Mouse (Mus musculus): ENCODE results near the gene Gm10720.
"Not testable (repeated sequence)": the region's sequence is repeated elsewhere in the genome, so short reads cannot be mapped to it uniquely, and the experiment has no call there.

Gm10720 gene
- long read RNA-seq, experiment 1, result 0 reads
- long read RNA-seq, experiment 2, result 0 reads

DNA sequence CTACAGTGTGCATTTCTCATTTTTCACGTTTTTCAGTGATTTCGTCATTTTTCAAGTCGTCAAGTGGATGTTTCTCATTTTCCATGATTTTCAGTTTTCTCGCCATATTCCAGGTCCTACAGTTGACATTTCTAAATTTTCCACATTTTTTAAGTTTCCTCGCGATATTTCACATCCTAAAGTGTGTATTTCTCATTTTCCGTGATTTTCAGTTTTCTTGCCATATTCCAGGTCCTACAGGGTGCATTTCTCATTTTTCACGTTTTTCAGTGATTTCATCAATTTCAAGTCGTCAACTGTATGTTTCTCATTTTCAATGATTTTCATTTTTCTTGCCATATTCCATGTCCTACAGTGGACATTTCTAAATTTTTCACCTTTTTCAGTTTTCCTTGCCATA is at the start of gene Gm10720:
Gm10720 (plus strand) TSS at position 301 of the 400 bp plus-strand sequence.
- intact Hi-C loops (cut with DNase I), result not testable (repeated sequence)

DNA sequence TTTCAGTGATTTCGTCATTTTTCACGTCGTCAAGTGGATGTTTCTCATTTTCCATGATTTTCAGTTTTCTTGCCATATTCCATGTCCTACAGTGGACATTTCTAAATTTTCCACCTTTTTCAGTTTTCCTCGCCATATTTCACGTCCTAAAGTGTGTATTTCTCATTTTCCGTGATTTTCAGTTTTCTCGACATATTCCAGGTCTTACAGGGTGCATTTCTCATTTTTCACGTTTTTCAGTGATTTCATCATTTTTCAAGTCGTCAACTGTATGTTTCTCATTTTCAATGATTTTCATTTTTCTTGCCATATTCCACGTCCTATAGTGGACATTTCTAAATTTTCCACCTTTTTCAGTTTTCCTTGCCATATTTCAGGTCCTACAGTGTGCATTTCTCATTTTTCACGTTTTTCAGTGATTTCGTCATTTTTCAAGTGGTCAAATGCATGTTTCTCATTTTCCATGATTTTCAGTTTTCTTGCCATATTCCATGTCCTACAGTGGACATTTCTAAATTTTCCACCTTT is 14.9 kb upstream of the Gm10720 start, which contains the start of gene Gm10722:
Gm10722 (plus strand) TSS at position 478 of the 528 bp plus-strand sequence.
- intact Hi-C loops (cut with DNase I), result not testable (repeated sequence)

DNA sequence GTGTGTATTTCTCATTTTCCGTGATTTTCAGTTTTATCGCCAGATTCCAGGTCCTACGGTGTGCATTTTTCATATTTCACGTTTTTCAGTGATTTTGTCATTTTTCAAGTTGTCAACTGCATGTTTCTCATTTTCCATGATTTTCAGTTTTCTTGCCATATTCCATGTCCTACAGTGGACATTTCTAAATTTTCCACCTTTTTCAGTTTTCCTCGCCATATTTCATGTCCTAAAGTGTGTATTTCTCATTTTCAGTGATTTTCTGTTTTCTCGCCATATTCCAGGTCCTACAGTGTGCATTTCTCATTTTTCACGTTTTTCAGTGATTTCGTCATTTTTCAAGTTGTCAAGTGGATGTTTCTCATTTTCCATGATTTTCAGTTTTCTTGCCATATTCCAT is 14.4 kb upstream of the Gm10720 start:
- intact Hi-C loops (cut with DNase I), result not testable (repeated sequence)

DNA sequence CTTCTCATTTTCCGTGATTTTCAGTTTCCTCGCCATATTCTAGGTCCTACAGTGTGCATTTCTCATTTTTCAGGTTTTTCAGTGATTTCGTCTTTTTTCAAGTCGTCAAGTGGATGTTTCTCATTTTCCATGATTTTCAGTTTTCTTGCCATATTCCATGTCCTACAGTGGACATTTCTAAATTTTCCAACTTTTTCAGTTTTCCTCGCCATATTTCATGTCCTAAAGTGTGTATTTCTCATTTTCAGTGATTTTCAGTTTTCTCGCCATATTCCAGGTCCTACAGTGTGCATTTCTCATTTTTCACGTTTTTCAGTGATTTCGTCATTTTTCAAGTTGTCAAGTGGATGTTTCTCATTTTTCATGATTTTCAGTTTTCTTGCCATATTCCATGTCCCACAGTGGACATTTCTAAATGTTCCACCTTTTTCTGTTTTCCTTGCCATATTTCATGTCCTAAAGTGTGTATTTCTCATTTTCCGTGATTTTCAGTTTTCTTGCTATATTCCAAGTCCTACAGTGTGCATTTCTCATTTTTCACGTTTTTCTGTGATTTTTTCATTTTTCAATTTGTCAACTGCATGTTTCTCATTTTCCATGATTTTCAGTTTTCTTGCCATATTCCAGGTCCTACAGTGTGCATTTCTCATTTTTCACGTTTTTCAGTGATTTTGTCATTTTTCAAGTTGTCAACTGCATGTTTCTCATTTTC is 13.3 kb upstream of the Gm10720 start:
- intact Hi-C loops (cut with DNase I), result not testable (repeated sequence)

DNA sequence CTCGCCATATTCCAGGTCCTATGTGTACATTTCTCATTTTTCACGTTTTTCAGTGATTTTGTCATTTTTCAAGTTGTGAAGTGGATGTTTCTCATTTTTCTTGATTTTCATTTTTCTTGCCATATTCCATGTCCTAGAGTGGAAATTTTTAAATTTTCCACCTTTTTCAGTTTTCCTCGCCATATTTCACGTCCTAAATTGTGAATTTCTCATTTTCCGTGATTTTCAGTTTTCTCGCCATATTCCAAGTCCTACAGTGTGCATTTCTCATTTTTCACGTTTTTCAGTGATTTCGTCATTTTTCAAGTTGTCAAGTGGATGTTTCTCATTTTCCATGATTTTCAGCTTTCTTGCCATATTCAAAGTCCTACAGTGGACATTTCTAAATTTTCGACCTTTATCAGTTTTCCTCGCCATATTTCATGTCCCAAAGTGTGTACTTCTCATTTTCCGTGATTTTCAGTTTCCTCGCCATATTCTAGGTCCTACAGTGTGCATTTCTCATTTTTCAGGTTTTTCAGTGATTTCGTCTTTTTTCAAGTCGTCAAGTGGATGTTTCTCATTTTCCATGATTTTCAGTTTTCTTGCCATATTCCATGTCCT is 12.6 kb upstream of the Gm10720 start, which contains the start of gene Gm11168:
Gm11168 (plus strand) TSS at position 553 of the 603 bp plus-strand sequence.
- intact Hi-C loops (cut with DNase I), result not testable (repeated sequence)

DNA sequence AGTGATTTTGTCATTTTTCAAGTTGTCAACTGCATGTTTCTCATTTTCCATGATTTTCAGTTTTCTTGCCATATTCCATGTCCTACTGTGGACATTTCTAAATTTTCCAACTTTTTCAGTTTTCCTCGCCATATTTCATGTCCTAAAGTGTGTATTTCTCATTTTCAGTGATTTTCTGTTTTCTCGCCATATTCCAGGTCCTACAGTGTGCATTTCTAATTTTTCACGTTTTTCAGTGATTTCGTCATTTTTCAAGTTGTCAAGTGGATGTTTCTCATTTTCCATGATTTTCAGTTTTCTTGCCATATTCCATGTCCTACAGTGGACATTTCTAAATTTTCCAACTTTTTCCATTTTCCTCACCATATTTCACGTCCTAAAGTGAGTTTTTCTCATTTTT is 9.3 kb upstream of the Gm10720 start:
- intact Hi-C loops (cut with DNase I), result not testable (repeated sequence)

DNA sequence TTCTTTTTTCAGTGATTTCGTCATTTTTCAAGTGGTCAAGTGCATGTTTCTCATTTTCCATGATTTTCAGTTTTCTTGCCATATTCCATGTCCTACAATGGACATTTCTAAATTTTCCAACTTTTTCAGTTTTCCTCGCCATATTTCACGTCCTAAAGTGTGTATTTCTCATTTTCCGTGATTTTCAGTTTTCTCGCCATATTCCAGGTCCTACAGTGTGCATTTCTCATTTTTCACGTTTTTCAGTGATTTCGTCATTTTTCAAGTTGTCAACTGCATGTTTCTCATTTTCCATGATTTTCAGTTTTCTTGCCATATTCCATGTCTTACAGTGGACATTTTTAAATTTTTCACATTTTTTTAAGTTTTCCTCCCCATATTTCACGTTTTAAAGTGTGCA is 8.8 kb upstream of the Gm10720 start:
- intact Hi-C loops (cut with DNase I), result not testable (repeated sequence)

DNA sequence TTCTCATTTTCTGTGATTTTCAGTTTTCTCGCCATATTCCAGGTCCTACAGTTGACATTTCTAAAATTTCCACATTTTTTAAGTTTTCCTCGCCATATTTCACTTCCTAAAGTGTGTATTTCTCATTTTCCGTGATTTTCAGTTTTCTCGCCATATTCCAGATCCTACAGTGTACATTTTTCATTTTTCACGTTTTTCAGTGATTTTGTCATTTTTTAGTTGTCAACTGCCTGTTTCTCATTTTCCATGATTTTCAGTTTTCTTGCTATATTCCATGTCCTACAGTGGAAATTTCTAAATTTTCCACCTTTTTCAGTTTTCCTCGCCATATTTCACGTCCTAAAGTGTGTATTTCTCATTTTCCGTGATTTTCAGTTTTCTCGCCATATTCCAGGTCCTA is 8.2 kb upstream of the Gm10720 start:
- intact Hi-C loops (cut with DNase I), result not testable (repeated sequence)

DNA sequence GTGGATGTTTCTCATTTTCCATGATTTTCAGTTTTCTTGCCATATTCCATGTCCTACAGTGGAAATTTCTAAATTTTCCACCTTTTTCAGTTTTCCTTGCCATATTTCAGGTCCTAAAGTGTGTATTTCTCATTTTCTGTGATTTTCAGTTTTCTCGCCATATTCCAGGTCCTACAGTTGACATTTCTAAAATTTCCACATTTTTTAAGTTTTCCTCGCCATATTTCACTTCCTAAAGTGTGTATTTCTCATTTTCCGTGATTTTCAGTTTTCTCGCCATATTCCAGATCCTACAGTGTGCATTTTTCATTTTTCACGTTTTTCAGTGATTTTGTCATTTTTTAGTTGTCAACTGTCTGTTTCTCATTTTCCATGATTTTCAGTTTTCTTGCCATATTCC is 6.1 kb upstream of the Gm10720 start:
- intact Hi-C loops (cut with DNase I), result not testable (repeated sequence)

DNA sequence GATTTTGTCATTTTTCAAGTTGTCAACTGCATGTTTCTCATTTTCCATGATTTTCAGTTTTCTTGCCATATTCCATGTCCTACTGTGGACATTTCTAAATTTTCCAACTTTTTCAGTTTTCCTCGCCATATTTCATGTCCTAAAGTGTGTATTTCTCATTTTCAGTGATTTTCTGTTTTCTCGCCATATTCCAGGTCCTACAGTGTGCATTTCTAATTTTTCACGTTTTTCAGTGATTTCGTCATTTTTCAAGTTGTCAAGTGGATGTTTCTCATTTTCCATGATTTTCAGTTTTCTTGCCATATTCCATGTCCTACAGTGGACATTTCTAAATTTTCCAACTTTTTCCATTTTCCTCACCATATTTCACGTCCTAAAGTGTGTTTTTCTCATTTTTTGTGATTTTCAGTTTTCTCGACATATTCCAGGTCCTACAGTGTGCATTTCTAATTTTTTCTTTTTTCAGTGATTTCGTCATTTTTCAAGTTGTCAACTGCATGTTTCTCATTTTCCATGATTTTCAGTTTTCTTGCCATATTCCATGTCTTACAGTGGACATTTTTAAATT is 3.3 kb upstream of the Gm10720 start:
- intact Hi-C loops (cut with DNase I), result not testable (repeated sequence)

DNA sequence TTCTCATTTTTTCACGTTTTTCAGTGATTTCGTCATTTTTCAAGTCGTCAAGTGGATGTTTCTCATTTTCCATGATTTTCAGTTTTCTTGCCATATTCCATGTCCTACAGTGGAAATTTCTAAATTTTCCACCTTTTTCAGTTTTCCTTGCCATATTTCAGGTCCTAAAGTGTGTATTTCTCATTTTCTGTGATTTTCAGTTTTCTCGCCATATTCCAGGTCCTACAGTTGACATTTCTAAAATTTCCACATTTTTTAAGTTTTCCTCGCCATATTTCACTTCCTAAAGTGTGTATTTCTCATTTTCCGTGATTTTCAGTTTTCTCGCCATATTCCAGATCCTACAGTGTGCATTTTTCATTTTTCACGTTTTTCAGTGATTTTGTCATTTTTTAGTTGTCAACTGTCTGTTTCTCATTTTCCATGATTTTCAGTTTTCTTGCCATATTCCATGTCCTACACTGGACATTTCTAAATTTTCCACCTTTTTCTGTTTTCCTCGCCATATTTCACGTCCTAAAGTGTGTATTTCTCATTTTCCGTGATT is 2.6 kb upstream of the Gm10720 start, which contains the start of gene Gm10721:
Gm10721 (plus strand) TSS at position 408 of the 547 bp plus-strand sequence.
- intact Hi-C loops (cut with DNase I), result not testable (repeated sequence)

DNA sequence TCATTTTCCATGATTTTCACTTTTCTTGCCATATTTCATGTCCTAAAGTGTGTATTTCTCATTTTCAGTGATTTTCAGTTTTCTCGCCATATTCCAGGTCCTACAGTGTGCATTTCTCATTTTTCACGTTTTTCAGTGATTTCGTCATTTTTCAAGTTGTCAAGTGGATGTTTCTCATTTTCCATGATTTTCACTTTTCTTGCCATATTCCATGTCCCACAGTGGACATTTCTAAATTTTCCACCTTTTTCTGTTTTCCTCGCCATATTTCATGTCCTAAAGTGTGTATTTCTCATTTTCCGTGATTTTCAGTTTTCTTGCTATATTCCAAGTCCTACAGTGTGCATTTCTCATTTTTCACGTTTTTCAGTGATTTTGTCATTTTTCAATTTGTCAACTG is 442 bp downstream of the Gm10720 start:
- intact Hi-C loops (cut with DNase I), result not testable (repeated sequence)

DNA sequence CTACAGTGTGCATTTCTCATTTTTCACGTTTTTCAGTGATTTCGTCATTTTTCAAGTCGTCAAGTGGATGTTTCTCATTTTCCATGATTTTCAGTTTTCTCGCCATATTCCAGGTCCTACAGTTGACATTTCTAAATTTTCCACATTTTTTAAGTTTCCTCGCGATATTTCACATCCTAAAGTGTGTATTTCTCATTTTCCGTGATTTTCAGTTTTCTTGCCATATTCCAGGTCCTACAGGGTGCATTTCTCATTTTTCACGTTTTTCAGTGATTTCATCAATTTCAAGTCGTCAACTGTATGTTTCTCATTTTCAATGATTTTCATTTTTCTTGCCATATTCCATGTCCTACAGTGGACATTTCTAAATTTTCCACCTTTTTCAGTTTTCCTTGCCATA is 1.7 kb downstream of the Gm10720 start, which contains the start of gene Gm10719:
Gm10719 (plus strand) TSS at position 301 of the 400 bp plus-strand sequence.
- intact Hi-C loops (cut with DNase I), result not testable (repeated sequence)

DNA sequence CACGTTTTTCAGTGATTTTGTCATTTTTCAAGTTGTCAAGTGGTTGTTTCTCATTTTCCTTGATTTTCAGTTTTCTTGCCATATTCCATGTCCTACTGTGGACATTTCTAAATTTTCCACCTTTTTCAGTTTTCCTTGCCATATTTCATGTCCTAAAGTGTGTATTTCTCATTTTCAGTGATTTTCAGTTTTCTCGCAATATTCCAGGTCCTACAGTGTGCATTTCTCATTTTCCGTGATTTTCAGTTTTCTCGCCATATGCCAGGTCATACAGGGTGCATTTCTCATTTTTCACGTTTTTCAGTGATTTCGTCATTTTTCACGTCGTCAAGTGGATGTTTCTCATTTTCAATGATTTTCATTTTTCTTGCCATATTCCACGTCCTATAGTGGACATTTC is 3.5 kb downstream of the Gm10720 start:
- intact Hi-C loops (cut with DNase I), result not testable (repeated sequence)

DNA sequence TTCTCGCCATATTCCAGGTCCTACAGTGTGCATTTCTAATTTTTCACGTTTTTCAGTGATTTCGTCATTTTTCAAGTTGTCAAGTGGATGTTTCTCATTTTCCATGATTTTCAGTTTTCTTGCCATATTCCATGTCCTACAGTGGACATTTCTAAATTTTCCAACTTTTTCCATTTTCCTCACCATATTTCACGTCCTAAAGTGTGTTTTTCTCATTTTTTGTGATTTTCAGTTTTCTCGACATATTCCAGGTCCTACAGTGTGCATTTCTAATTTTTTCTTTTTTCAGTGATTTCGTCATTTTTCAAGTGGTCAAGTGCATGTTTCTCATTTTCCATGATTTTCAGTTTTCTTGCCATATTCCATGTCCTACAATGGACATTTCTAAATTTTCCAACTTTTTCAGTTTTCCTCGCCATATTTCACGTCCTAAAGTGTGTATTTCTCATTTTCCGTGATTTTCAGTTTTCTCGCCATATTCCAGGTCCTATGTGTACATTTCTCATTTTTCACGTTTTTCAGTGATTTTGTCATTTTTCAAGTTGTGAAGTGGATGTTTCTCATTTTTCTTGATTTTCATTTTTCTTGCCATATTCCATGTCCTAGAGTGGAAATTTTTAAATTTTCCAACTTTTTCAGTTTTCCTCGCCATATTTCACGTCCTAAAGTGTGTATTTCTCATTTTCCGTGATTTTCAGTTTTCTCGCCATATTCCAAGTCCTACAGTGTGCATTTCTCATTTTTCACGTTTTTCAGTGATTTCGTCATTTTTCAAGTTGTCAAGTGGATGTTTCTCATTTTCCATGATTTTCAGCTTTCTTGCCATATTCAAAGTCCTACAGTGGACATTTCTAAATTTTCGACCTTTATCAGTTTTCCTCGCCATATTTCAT is 4.6 kb downstream of the Gm10720 start:
- intact Hi-C loops (cut with DNase I), result not testable (repeated sequence)

DNA sequence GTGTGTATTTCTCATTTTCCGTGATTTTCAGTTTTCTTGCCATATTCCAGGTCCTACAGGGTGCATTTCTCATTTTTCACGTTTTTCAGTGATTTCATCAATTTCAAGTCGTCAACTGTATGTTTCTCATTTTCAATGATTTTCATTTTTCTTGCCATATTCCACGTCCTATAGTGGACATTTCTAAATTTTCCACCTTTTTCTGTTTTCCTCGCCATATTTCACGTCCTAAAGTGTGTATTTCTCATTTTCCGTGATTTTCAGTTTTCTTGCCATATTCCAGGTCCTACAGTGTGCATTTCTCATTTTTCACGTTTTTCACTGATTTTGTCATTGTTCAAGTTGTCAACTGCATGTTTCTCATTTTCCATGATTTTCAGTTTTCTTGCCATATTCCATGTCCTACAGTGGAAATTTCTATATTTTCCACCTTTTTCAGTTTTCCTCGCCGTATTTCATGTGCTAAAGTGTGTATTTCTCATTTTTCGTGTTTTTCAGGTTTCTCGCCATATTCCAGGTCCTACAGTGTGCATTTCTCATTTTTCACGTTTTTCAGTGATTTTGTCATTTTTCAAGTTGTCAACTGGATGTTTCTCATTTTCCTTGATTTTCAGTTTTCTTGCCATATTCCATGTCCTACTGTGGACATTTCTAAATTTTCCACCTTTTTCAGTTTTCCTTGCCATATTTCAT is 7.0 kb downstream of the Gm10720 start:
- intact Hi-C loops (cut with DNase I), result not testable (repeated sequence)

DNA sequence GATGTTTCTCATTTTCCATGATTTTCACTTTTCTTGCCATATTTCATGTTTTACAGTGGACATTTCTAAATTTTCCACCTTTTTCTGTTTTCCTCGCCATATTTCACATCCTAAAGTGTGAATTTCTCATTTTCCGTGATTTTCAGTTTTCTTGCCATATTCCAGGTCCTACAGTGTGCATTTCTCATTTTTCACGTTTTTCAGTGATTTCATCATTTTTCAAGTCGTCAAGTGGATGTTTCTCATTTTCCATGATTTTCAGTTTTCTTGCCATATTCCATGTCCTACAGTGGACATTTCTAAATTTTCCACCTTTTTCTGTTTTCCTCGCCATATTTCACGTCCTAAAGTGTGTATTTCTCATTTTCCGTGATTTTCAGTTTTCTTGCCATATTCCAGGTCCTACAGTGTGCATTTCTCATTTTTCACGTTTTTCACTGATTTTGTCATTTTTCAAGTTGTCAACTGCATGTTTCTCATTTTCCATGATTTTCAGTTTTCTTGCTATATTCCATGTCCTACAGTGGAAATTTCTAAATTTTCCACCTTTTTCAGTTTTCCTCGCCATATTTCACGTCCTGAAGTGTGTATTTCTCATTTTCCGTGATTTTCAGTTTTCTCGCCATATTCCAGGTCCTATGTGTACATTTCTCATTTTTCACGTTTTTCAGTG is 8.0 kb downstream of the Gm10720 start, which contains the start of gene Gm10718:
Gm10718 (plus strand) TSS at position 236 of the 673 bp plus-strand sequence.
- intact Hi-C loops (cut with DNase I), result not testable (repeated sequence)

DNA sequence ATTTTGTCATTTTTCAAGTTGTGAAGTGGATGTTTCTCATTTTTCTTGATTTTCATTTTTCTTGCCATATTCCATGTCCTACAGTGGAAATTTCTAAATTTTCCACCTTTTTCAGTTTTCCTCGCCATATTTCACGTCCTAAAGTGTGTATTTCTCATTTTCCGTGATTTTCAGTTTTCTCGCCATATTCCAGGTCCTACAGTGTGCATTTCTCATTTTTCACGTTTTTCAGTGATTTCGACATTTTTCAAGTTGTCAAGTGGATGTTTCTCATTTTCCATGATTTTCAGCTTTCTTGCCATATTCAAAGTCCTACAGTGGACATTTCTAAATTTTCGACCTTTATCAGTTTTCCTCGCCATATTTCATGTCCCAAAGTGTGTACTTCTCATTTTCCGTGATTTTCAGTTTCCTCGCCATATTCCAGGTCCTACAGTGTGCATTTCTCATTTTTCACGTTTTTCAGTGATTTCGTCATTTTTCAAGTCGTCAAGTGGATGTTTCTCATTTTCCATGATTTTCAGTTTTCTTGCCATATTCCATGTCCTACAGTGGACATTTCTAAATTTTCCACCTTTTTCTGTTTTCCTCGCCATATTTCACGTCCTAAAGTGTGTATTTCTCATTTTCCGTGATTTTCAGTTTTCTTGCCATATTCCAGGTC is 8.7 kb downstream of the Gm10720 start:
- intact Hi-C loops (cut with DNase I), result not testable (repeated sequence)

Data from adrenal gland (tissue).